Mouse (Mus musculus): Measurements from ENCODE around the gene Hoxa10.

The Hoxa10 gene

GRCm38 (mm10) chr6:52203371-52204049 is 37.1 kb downstream of the Hoxa10 start:
- peak; percentile 47 for DNase-seq

- peak; percentile 41 for DNase-seq
Observed at GRCm38 (mm10) chr6:52203121-52203370, 37.6 kb downstream of the Hoxa10 start.

GRCm38 (mm10) chr6:52202362-52203120 is 38.1 kb downstream of the Hoxa10 start:
- DNase-seq, result peak; percentile 17

- DNase-seq, result no peak
Observed at GRCm38 (mm10) chr6:52201269-52201668, 39.4 kb downstream of the Hoxa10 start.

GRCm38 (mm10) chr6:52200751-52201250 is 39.9 kb downstream of the Hoxa10 start:
- no peak for DNase-seq

GRCm38 (mm10) chr6:52200073-52200750 is 40.4 kb downstream of the Hoxa10 start:
- DNase-seq, result peak; percentile 73

GRCm38 (mm10) chr6:52197271-52197670 is 43.4 kb downstream of the Hoxa10 start:
- DNase-seq, result peak; percentile 87

GRCm38 (mm10) chr6:52196811-52197210 is 43.8 kb downstream of the Hoxa10 start:
- DNase-seq, result peak; percentile 34

- DNase-seq, result no peak
Observed at GRCm38 (mm10) chr6:52194690-52195089, 46.0 kb downstream of the Hoxa10 start.

GRCm38 (mm10) chr6:52191860-52192550 is 48.6 kb downstream of the Hoxa10 start:
- DNase-seq, result peak; percentile 93

GRCm38 (mm10) chr6:52190906-52191810 is 49.5 kb downstream of the Hoxa10 start, which contains the start of gene Hoxa4:
Gene Hoxa4 (minus strand): TSS chr6:52191753.
- DNase-seq, result no peak

GRCm38 (mm10) chr6:52190410-52190809 is 50.2 kb downstream of the Hoxa10 start:
- peak; percentile 75 for DNase-seq

GRCm38 (mm10) chr6:52189909-52190308 is 50.7 kb downstream of the Hoxa10 start:
- no peak for DNase-seq

GRCm38 (mm10) chr6:52189172-52189591 is 51.5 kb downstream of the Hoxa10 start:
- DNase-seq, result peak; percentile 81

- no peak for DNase-seq
Observed at GRCm38 (mm10) chr6:52186500-52186899, 54.2 kb downstream of the Hoxa10 start.

GRCm38 (mm10) chr6:52185834-52186233 is 54.8 kb downstream of the Hoxa10 start:
- no peak for DNase-seq

- DNase-seq, result peak; percentile 67
Observed at GRCm38 (mm10) chr6:52185222-52185621, 55.4 kb downstream of the Hoxa10 start.

- DNase-seq, result no peak
Observed at GRCm38 (mm10) chr6:52184668-52185067, 56.0 kb downstream of the Hoxa10 start.

GRCm38 (mm10) chr6:52183311-52184080 is 57.2 kb downstream of the Hoxa10 start:
- DNase-seq, result peak; percentile 68

- no peak for DNase-seq
Observed at GRCm38 (mm10) chr6:52182793-52183192, 57.9 kb downstream of the Hoxa10 start.

- no peak for DNase-seq
Observed at GRCm38 (mm10) chr6:52182030-52182429, 58.6 kb downstream of the Hoxa10 start.

Data from lung, postnatal 10 days (tissue).